In the genomic region with DNA sequence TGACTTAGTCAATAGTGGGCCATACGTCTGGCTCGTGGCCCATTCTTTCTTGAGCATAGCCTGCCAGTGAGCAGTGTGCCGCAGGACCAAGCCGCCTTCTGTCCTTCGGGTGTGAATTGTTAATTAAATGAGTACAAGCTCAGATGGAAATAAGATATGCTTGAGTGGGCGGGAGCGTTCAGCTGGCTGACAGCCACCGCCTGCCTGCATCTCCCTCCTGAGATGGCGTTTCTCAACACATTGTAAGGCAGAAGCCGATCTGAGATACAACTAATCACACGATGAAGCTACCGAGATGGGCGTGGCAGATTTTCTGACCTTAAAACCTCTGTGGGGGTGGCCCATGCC, we compare ENCODE assay signal across 8 mouse cellular contexts. TPM values are rescaled to one million over a fixed set of nuclear protein-coding genes. Genes with fewer than 3 reads are reported as not detected.
DNase-seq lines count a peak whose midpoint lies in the region; ATAC-seq and TF ChIP-seq lines count a peak whose summit lies in the region.

No protein-coding gene starts in this region.

- no peaks in the 10 kb centered on the region; the same call in 1 of the 2 replicates for H3K4me1 ChIP-seq in hindbrain, embryonic 16.5 days (ENCODE audit: control insufficient read depth, insufficient read depth, low read depth, low read length)
- peaks cover 11% of the 10 kb centered on the region for H3K4me1 ChIP-seq in thymus, adult 2 months (replicated peaks; ENCODE audit: control insufficient read depth, insufficient read depth, low read length)

- no peaks in the 10 kb centered on the region for H3K27me3 ChIP-seq in hindbrain, embryonic 16.5 days (replicated peaks; ENCODE audit: control insufficient read depth, insufficient read depth, low read length)
- H3K27me3 ChIP-seq in thymus, adult 2 months (ENCODE audit: control insufficient read depth, insufficient read depth, low read length): no peaks in the 10 kb centered on the region

- no peak overlapping the region for H3K27ac ChIP-seq in hindbrain, embryonic 16.5 days (ENCODE audit: low read depth, low read length)
- no peak overlapping the region for H3K27ac ChIP-seq in thymus, adult 2 months (ENCODE audit: control insufficient read depth, insufficient read depth, low read length)

- ATAC-seq in hindbrain, embryonic 16.5 days: peak; percentile 90
- ATAC-seq in megakaryocyte-erythroid progenitor cell, adult 5-6 weeks (replicated peaks; ENCODE audit: low FRiP score, low TSS enrichment, poor library complexity, severe bottlenecking): no peak

- no peak for TF ChIP-seq POLR2A in thymus, adult 2 months (IDR thresholded peaks at IDR 0.05; ENCODE audit: control insufficient read depth, extremely low read depth, insufficient read depth, low read length, poor library complexity)

- 24% methylated on average over 13 of the region's 13 CpGs for WGBS in hindbrain, embryonic 16.5 days
- WGBS in thymus, adult 2 months: 91% methylated on average over 13 of the region's 13 CpGs

- H3K9me3 ChIP-seq in hindbrain, embryonic 16.5 days (ENCODE audit: control insufficient read depth, low read length): no peaks in the 10 kb centered on the region

- H3K36me3 ChIP-seq in hindbrain, embryonic 16.5 days (ENCODE audit: control insufficient read depth, insufficient read depth, low read length): no peaks in the 10 kb centered on the region
- no peaks in the 10 kb centered on the region for H3K36me3 ChIP-seq in thymus, adult 2 months (ENCODE audit: control insufficient read depth, insufficient read depth, low read length)

- TF ChIP-seq CTCF in thymus, adult 2 months (IDR thresholded peaks at IDR 0.05; ENCODE audit: borderline replicate concordance, control insufficient read depth, extremely low read depth, insufficient read depth, low read length, poor library complexity): no peak

- DNase-seq in CD4-positive helper T cell, adult 2 months (ENCODE audit: low read depth, low spot score): peak; percentile 43
- DNase-seq in cerebellum, adult 9-11 months: peak; percentile 27
- DNase-seq in left cerebral cortex, adult 11 months (ENCODE audit: low spot score): peak; percentile 42
- peak; percentile 60 for DNase-seq in right cerebral cortex, postnatal 14 days
- no peak for DNase-seq in thymus, adult 2 months
- no peak for DNase-seq in ovary, postnatal 10 days (ENCODE audit: low spot score)

- H3K9ac ChIP-seq in hindbrain, embryonic 16.5 days (ENCODE audit: low read depth, low read length): no peak overlapping the region

- H3K4me2 ChIP-seq in hindbrain, embryonic 16.5 days (ENCODE audit: low read length): no peak overlapping the region

- H3K4me3 ChIP-seq in hindbrain, embryonic 16.5 days (ENCODE audit: low read length): no peak overlapping the region
- H3K4me3 ChIP-seq in thymus, adult 2 months (ENCODE audit: control insufficient read depth, insufficient read depth, low read length): no peak overlapping the region

RNA-seq across cellular contexts. Expression of a gene that starts 17.8 kb away (rescaled TPM):
- polyA plus RNA-seq in hindbrain, embryonic 16.5 days (2015; fragmentation: Nextera tagmentation; extraction: Ambion mirVana): 2.7 and 3.9 TPM in 2 replicates
- 3.2 and 3.6 TPM in 2 replicates for polyA plus RNA-seq in thymus, adult 2 months (2012; rRNA removed)
- total RNA-seq in megakaryocyte-erythroid progenitor cell, adult 5-6 weeks (2014; fragmentation: Nextera tagmentation): 0.85 and 0.94 TPM in 2 replicates
- not detected in 2 replicates for total RNA-seq in megakaryocyte-erythroid progenitor cell, adult 5-6 weeks (2017)

Comparison
In these comparisons a context has a peak if more than half of its experiments do, and no peak if none do; other contexts are left out.
1. DNase-seq: peak in CD4-positive helper T cell, adult 2 months (single experiment), cerebellum, adult 9-11 months (single experiment), left cerebral cortex, adult 11 months (single experiment) and right cerebral cortex, postnatal 14 days (single experiment); none in thymus, adult 2 months (single experiment) and ovary, postnatal 10 days (single experiment).